Mouse (Mus musculus): ENCODE measurements around the gene Nol11. TPM values are rescaled to one million over a fixed set of nuclear protein-coding genes. Genes with fewer than 3 reads are reported as not detected.

Nol11 gene
- polyA plus RNA-seq, 1 experiment from 2014 or later: 15.5 TPM

DNA sequence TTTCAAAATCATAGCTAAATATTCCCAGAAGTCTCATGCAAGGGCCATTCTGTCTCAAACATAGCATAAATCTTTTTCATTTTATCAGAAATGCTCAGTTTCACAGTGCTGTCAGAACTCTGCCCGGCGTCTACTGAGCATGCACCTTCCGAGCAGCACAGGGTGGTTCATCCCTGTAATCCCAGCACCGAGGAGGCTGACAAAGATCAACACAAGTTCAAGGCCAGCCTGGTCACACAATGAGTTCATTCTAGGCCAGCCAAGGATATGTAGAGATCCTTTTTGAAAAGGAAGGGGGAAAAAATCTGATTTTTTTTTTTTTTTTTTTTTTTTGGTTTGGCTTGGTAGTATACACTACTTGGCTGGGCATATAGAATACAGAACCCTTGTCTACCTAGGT lies 64.2 kb downstream of the Nol11 start:
- H3K27ac ChIP-seq (ENCODE audit: low read length): no peak overlapping the region
- no peak overlapping the region for H3K9ac ChIP-seq (replicated peaks; ENCODE audit: low read depth)
- TF ChIP-seq CTCF (IDR thresholded peaks at IDR 0.05): no peak
- no peak for TF ChIP-seq EP300 (IDR thresholded peaks at IDR 0.05)
- peaks cover 11% of the 10 kb centered on the region; the same call in 1 of the 2 replicates for H3K4me1 ChIP-seq (ENCODE audit: insufficient read depth, low read depth, low read length)
- WGBS: 69% methylated on average over 4 of the region's 4 CpGs
- DNase-seq (ENCODE audit: low spot score) (no peak), ATAC-seq (no peak)
- H3K27me3 ChIP-seq (replicated peaks; ENCODE audit: insufficient read depth, low read length): no peaks in the 10 kb centered on the region
- no peak overlapping the region for H3K4me3 ChIP-seq (ENCODE audit: low read depth, low read length)
- H3K36me3 ChIP-seq (ENCODE audit: insufficient read depth, low read length): no peaks in the 10 kb centered on the region
- H3K9me3 ChIP-seq (ENCODE audit: low read length): no peaks in the 10 kb centered on the region
- no peak overlapping the region for H3K4me2 ChIP-seq (replicated peaks; ENCODE audit: low read depth, low read length)

DNA sequence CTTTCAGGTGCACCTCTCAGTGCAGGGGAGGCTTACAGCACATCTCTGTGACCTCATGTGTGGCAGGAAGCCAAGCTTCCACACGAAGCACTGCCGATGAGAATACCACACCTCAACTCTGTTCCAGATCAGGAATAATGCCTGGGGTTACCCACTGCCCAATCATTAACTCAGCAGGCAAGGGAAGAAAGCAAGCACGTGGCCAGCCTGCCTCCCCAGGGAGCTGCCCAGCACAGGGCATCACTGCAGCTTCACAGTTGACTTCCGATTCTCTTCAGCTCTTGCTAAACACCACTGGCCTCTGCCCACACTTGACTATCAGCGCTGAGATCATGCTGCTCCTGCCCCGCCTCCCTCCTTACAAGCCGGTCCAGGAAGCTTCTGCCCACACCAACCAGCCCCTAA lies 64.9 kb downstream of the Nol11 start:
- 17% methylated on average over 7 of the region's 7 CpGs for whole genome bisulfite sequencing
- Histone ChIP-seq H3K4me1 (ENCODE audit: insufficient read depth, low read depth, low read length) (peaks cover 11% of the 10 kb centered on the region; the same call in 1 of the 2 replicates), H3K27ac (ENCODE audit: low read length) (peak overlapping the region; percentile 52; the same call in 1 of the 2 replicates), H3K27me3 (replicated peaks; ENCODE audit: insufficient read depth, low read length) (no peaks in the 10 kb centered on the region), H3K36me3 (ENCODE audit: insufficient read depth, low read length) (no peaks in the 10 kb centered on the region), H3K4me3 (ENCODE audit: low read depth, low read length) (no peak overlapping the region), H3K9me3 (ENCODE audit: low read length) (no peaks in the 10 kb centered on the region), H3K9ac (replicated peaks; ENCODE audit: low read depth) (no peak overlapping the region), H3K4me2 (replicated peaks; ENCODE audit: low read depth, low read length) (peak overlapping the region; percentile 25; the same call in 1 of the 2 replicates)
- ATAC-seq (peak; percentile 96), DNase-seq (ENCODE audit: low spot score) (peak; percentile 88)
- no peak for TF ChIP-seq CTCF (IDR thresholded peaks at IDR 0.05)
- no peak for TF ChIP-seq EP300 (IDR thresholded peaks at IDR 0.05)

DNA sequence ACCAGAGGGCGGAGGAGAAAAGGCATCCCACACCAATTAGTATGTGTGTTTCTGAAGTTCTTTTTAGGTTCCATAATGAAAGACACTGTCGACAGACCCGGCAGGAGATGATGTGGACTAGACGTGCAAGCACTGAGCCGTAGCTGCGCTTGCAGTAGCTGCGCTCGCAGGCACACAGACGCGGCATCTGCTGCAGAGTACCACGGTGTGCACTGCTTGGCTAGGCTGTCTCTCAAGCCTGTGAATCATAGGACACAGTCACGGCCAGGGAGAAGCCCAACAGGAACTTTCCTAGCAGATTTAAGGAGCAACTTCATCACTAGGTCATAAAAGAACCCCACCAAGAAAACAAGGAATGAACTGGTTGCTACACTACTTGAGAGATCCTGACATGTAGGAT lies 71.4 kb downstream of the Nol11 start:
- Histone ChIP-seq H3K9ac (replicated peaks; ENCODE audit: low read depth) (no peak overlapping the region), H3K27ac (ENCODE audit: low read length) (no peak overlapping the region), H3K4me3 (ENCODE audit: low read depth, low read length) (no peak overlapping the region), H3K36me3 (ENCODE audit: insufficient read depth, low read length) (no peaks in the 10 kb centered on the region), H3K9me3 (ENCODE audit: low read length) (no peaks in the 10 kb centered on the region), H3K27me3 (replicated peaks; ENCODE audit: insufficient read depth, low read length) (no peaks in the 10 kb centered on the region), H3K4me2 (replicated peaks; ENCODE audit: low read depth, low read length) (no peak overlapping the region), H3K4me1 (ENCODE audit: insufficient read depth, low read depth, low read length) (peaks cover 7% of the 10 kb centered on the region)
- ATAC-seq (no peak), DNase-seq (ENCODE audit: low spot score) (no peak)
- 83% methylated on average over 12 of the region's 12 CpGs for WGBS
- TF ChIP-seq CTCF (IDR thresholded peaks at IDR 0.05) (no peak), EP300 (IDR thresholded peaks at IDR 0.05) (no peak)

Other genes with a start within 250 kb of the Nol11 start
- gene Kpna2, start 189.8 kb downstream of the Nol11 start, polyA plus RNA-seq (2015; fragmentation: Nextera tagmentation; extraction: Ambion mirVana): 83.6 and 97.1 TPM in 2 replicates
- 51.8 and 56.2 TPM in 2 replicates for gene 1810010H24Rik, start 163.7 kb downstream of the Nol11 start, polyA plus RNA-seq (2015; fragmentation: Nextera tagmentation; extraction: Ambion mirVana)
- gene Bptf, start 57.3 kb downstream of the Nol11 start, polyA plus RNA-seq (2015; fragmentation: Nextera tagmentation; extraction: Ambion mirVana): 19.8 and 23.0 TPM in 2 replicates